Comparison of ENCODE assay signal across 8 mouse cellular contexts in the genomic region with DNA sequence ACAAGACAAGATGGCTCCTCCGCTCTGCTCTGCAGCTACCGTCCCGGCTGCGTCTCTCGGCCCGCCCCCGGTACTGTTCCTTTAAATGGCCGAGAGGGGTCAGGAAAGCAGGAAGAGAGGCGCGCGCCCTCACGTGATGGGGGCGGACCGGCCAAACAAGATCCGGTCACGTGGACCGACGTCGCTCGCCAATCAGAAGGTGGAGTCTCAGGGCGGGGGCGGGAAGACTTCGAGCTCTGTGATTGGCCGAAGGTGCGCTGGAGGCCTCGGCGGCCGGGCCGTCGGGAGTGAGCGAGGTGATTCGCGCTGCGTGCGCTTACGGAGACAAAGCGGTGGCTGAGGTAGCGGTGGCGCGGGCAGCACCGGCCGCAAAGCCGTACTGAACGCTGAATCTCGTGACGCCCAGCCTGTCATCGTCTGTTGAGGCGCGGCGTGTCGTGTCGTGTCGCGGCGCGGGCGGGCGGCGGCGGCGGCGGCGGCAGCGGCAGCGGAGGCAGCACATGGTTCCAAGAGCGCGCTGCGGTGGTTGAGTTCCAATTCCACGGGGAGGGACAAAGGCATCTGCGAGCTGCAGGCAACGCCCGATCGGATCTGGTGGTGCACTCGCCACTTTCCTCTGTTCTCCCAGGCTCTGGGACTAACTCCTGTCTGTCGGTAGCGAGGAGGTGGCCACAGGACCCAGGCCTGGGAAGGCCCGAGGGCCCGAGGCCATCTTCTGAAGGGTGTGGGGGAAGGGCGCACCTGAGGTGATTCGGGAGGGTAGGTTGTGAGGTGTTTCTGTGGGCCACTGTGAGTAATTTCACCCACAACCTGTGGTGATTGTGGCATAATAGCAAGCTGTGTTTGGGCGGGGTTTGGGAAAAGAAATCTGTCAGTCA. TPM values are rescaled to one million over a fixed set of nuclear protein-coding genes. Genes with fewer than 3 reads are reported as not detected.
DNase-seq lines count a peak whose midpoint lies in the region; ATAC-seq and TF ChIP-seq lines count a peak whose summit lies in the region.

A gene (plus strand): TSS at position 228 of the 878 bp plus-strand sequence.

- peak within 1 kb of the TSS; percentile 99 for H3K9ac ChIP-seq in embryonic facial prominence, embryonic 14.5 days (ENCODE audit: low read depth, low read length)
- peak within 1 kb of the TSS; percentile 90 for H3K9ac ChIP-seq in heart, adult 2 months (ENCODE audit: low read depth, low read length)
- peak within 1 kb of the TSS; percentile 99 for H3K9ac ChIP-seq in limb, embryonic 13.5 days
- peak within 1 kb of the TSS; percentile 98 for H3K9ac ChIP-seq in midbrain, embryonic 16.5 days (ENCODE audit: low read depth, low read length)

- H3K4me3 ChIP-seq in embryonic facial prominence, embryonic 14.5 days (ENCODE audit: low read depth, low read length) = peak within 1 kb of the TSS; percentile 100
- peak within 1 kb of the TSS; percentile 74 for H3K4me3 ChIP-seq in heart, adult 2 months
- H3K4me3 ChIP-seq in limb, embryonic 13.5 days = peak within 1 kb of the TSS; percentile 96
- peak within 1 kb of the TSS; percentile 99 for H3K4me3 ChIP-seq in midbrain, embryonic 16.5 days (ENCODE audit: low read depth, low read length)

- H3K27me3 ChIP-seq in embryonic facial prominence, embryonic 14.5 days (replicated peaks; ENCODE audit: control insufficient read depth, insufficient read depth, low read length) = no peaks in the 10 kb centered on the region
- no peaks in the 10 kb centered on the region for H3K27me3 ChIP-seq in heart, adult 2 months (ENCODE audit: control insufficient read depth, insufficient read depth, low read length)
- no peaks in the 10 kb centered on the region for H3K27me3 ChIP-seq in limb, embryonic 13.5 days
- no peaks in the 10 kb centered on the region for H3K27me3 ChIP-seq in midbrain, embryonic 16.5 days (ENCODE audit: control insufficient read depth, insufficient read depth, low read depth, low read length)

- peaks cover 1% of the 10 kb centered on the region; the same call in 1 of the 2 replicates for H3K79me2 ChIP-seq in heart, adult 2 months (replicated peaks; ENCODE audit: control insufficient read depth, insufficient read depth, low read length)

- peak; percentile 36 for TF ChIP-seq EP300 in heart, adult 2 months (IDR thresholded peaks at IDR 0.05; ENCODE audit: insufficient read depth, low read depth, low read length)

- H3K4me1 ChIP-seq in embryonic facial prominence, embryonic 14.5 days (ENCODE audit: control insufficient read depth, insufficient read depth, low read length) = peaks cover 7% of the 10 kb centered on the region
- peaks cover 7% of the 10 kb centered on the region for H3K4me1 ChIP-seq in heart, adult 2 months (ENCODE audit: control insufficient read depth, insufficient read depth, low read length)
- peaks cover 16% of the 10 kb centered on the region for H3K4me1 ChIP-seq in limb, embryonic 13.5 days
- peaks cover 26% of the 10 kb centered on the region for H3K4me1 ChIP-seq in midbrain, embryonic 16.5 days (ENCODE audit: control insufficient read depth, insufficient read depth, low read length)

- peak; percentile 97 for DNase-seq in 3T3-L1 (ENCODE audit: low read depth, low spot score)
- DNase-seq in adrenal gland, postnatal 4 days (ENCODE audit: low spot score in 2 of 2) = peak; percentile 85 to 91
- peak; percentile 99 for DNase-seq in embryonic facial prominence, embryonic 14.5 days (ENCODE audit: low spot score)
- peak; percentile 94 to 97 for DNase-seq in heart, adult 2 months
- peak; percentile 97 for DNase-seq in kidney, adult 8-10 months
- peak; percentile 90 to 96 for DNase-seq in spleen, postnatal 10 days (ENCODE audit: low spot score in 2 of 2)

- peak; percentile 88 for TF ChIP-seq POLR2A in heart, adult 2 months (IDR thresholded peaks at IDR 0.05; ENCODE audit: insufficient read depth, low read depth, low read length)

- 1% methylated on average over 57 of the region's 81 CpGs for WGBS in embryonic facial prominence, embryonic 14.5 days
- WGBS in heart, adult 2 months = 1% methylated on average over 78 of the region's 81 CpGs
- WGBS in limb, embryonic 13.5 days = 1% methylated on average over 81 of the region's 81 CpGs
- WGBS in midbrain, embryonic 16.5 days = under 1% methylated on average over 81 of the region's 81 CpGs

- peaks cover 62% of the 10 kb centered on the region for H3K36me3 ChIP-seq in embryonic facial prominence, embryonic 14.5 days (ENCODE audit: control insufficient read depth, insufficient read depth, low read length)
- H3K36me3 ChIP-seq in heart, adult 2 months (ENCODE audit: control insufficient read depth, insufficient read depth, low read length) = peaks cover 44% of the 10 kb centered on the region
- peaks cover 51% of the 10 kb centered on the region for H3K36me3 ChIP-seq in limb, embryonic 13.5 days
- peaks cover 27% of the 10 kb centered on the region for H3K36me3 ChIP-seq in midbrain, embryonic 16.5 days (ENCODE audit: control insufficient read depth, insufficient read depth, low read length)

- peak within 1 kb of the TSS; percentile 84 for H3K4me2 ChIP-seq in embryonic facial prominence, embryonic 14.5 days (ENCODE audit: low read depth, low read length)
- H3K4me2 ChIP-seq in limb, embryonic 13.5 days (replicated peaks) = peak within 1 kb of the TSS; percentile 81
- H3K4me2 ChIP-seq in midbrain, embryonic 16.5 days (ENCODE audit: low read length) = peak within 1 kb of the TSS; percentile 83

- ATAC-seq in embryonic facial prominence, embryonic 14.5 days (ENCODE audit: low read depth) = peak; percentile 96
- ATAC-seq in limb, embryonic 13.5 days (ENCODE audit: low FRiP score, low read depth) = peak; percentile 98
- peak; percentile 98 for ATAC-seq in midbrain, embryonic 16.5 days

- peak within 1 kb of the TSS; percentile 95 for H3K27ac ChIP-seq in embryonic facial prominence, embryonic 14.5 days (replicated peaks; ENCODE audit: low read depth, low read length)
- H3K27ac ChIP-seq in heart, adult 2 months = peak within 1 kb of the TSS; percentile 93
- H3K27ac ChIP-seq in limb, embryonic 13.5 days = peak within 1 kb of the TSS; percentile 95
- peak within 1 kb of the TSS; percentile 95 for H3K27ac ChIP-seq in midbrain, embryonic 16.5 days (ENCODE audit: low read length)

- TF ChIP-seq CTCF in heart, adult 2 months (IDR thresholded peaks at IDR 0.05) = peak; percentile 60

- H3K9me3 ChIP-seq in embryonic facial prominence, embryonic 14.5 days (ENCODE audit: control insufficient read depth, low read length) = peaks cover 39% of the 10 kb centered on the region
- H3K9me3 ChIP-seq in limb, embryonic 13.5 days = peaks cover 24% of the 10 kb centered on the region
- H3K9me3 ChIP-seq in midbrain, embryonic 16.5 days (replicated peaks; ENCODE audit: control insufficient read depth, low read length, poor library complexity, severe bottlenecking) = peaks cover 12% of the 10 kb centered on the region; the same call in 1 of the 2 replicates

- intact Hi-C loops in heart, adult 2 months (cut with DNase I) = loop anchor here (2.0 to 5.0 kb wide), 3 partner anchors 112 to 196 kb away; a partner anchor contains a TSS

RNA-seq across cellular contexts. Expression of the gene that starts here (rescaled TPM):
- total RNA-seq in adrenal gland, postnatal 4 days (2021) = 10 to 100 TPM; 57.1 to 68.6 TPM
- polyA plus RNA-seq in embryonic facial prominence, embryonic 14.5 days (2014; fragmentation: Nextera tagmentation; extraction: Ambion mirVana) = 20.9 and 24.5 TPM in 2 replicates
- total RNA-seq in heart, adult 2 months (2021) = 10 to 100 TPM; 16.1 to 18.5 TPM
- 6.6 and 13.4 TPM in 2 replicates for polyA plus RNA-seq in heart, adult 2 months (2012; rRNA removed)
- 32.4 and 37.0 TPM in 2 replicates for polyA plus RNA-seq in limb, embryonic 13.5 days (2015; fragmentation: Nextera tagmentation; extraction: Ambion mirVana)
- polyA plus RNA-seq in midbrain, embryonic 16.5 days (2015; fragmentation: Nextera tagmentation; extraction: Ambion mirVana) = 33.7 and 38.5 TPM in 2 replicates

Comparison
In these comparisons a context has a peak if more than half of its experiments do, and no peak if none do; other contexts are left out.
1. Peak in every context shown above with its lines: DNase-seq, ATAC-seq, H3K4me3 ChIP-seq and H3K27ac ChIP-seq.